Mouse (Mus musculus): ENCODE measurements at regions not wholly inside any gene's neighbourhood (a gene's known extent, or its start where the extent isn't known, plus 50 kb on each side); places are given as distances from the start of the nearest gene placed in this dataset.
"Not testable (repeated sequence)": the region's sequence is repeated elsewhere in the genome, so short reads cannot be mapped to it uniquely, and the experiment has no call there.

GRCm38 (mm10) chr13:4771120-4772075 lies 162.4 kb upstream of the Akr1e1 start:
- peak; percentile 90 for DNase-seq (ENCODE audit: low read depth)
- TF ChIP-seq CTCF (IDR thresholded peaks at IDR 0.05; ENCODE audit: borderline replicate concordance, extremely low read depth, insufficient read depth, insufficient read length) = no peak
- TF ChIP-seq POLR2A (IDR thresholded peaks at IDR 0.05; ENCODE audit: borderline replicate concordance, extremely low read depth, insufficient read depth, insufficient read length, poor library complexity, severe bottlenecking) = no peak

GRCm38 (mm10) chr13:4759965-4760364 lies 151.0 kb upstream of the Akr1e1 start:
- TF ChIP-seq POLR2A (IDR thresholded peaks at IDR 0.05; ENCODE audit: borderline replicate concordance, extremely low read depth, insufficient read depth, insufficient read length, poor library complexity, severe bottlenecking) (no peak), CTCF (IDR thresholded peaks at IDR 0.05; ENCODE audit: borderline replicate concordance, extremely low read depth, insufficient read depth, insufficient read length) (no peak)
- no peak for DNase-seq (ENCODE audit: low read depth)

GRCm38 (mm10) chr13:4756529-4756928 lies 147.6 kb upstream of the Akr1e1 start:
- TF ChIP-seq CTCF (IDR thresholded peaks at IDR 0.05; ENCODE audit: borderline replicate concordance, extremely low read depth, insufficient read depth, insufficient read length) (no peak), POLR2A (IDR thresholded peaks at IDR 0.05; ENCODE audit: borderline replicate concordance, extremely low read depth, insufficient read depth, insufficient read length, poor library complexity, severe bottlenecking) (no peak)
- DNase-seq (ENCODE audit: low read depth) = no peak

GRCm38 (mm10) chr13:4742930-4743329 lies 134.0 kb upstream of the Akr1e1 start:
- TF ChIP-seq POLR2A (IDR thresholded peaks at IDR 0.05; ENCODE audit: borderline replicate concordance, extremely low read depth, insufficient read depth, insufficient read length, poor library complexity, severe bottlenecking) (no peak), CTCF (IDR thresholded peaks at IDR 0.05; ENCODE audit: borderline replicate concordance, extremely low read depth, insufficient read depth, insufficient read length) (no peak)
- DNase-seq (ENCODE audit: low read depth) = peak; percentile 59

- not testable (repeated sequence) for DNase-seq (ENCODE audit: low read depth)
Measured at GRCm38 (mm10) chr13:4716299-4716698, 107.3 kb upstream of the Akr1e1 start.

- no peak for DNase-seq (ENCODE audit: low read depth)
- no peak for TF ChIP-seq CTCF (IDR thresholded peaks at IDR 0.05; ENCODE audit: borderline replicate concordance, extremely low read depth, insufficient read depth, insufficient read length)
Measured at GRCm38 (mm10) chr13:4714724-4715123, 105.8 kb upstream of the Akr1e1 start.

GRCm38 (mm10) chr13:4712698-4713097 lies 103.7 kb upstream of the Akr1e1 start:
- DNase-seq (ENCODE audit: low read depth) = peak; percentile 3

GRCm38 (mm10) chr13:4699591-4699990 lies 90.6 kb upstream of the Akr1e1 start:
- not testable (repeated sequence) for DNase-seq (ENCODE audit: low read depth)

More at GRCm38 (mm10) chr13:4712698-4713097, 103.7 kb upstream of the Akr1e1 start:
- TF ChIP-seq CTCF (IDR thresholded peaks at IDR 0.05; ENCODE audit: borderline replicate concordance, extremely low read depth, insufficient read depth, insufficient read length) (no peak), POLR2A (IDR thresholded peaks at IDR 0.05; ENCODE audit: borderline replicate concordance, extremely low read depth, insufficient read depth, insufficient read length, poor library complexity, severe bottlenecking) (no peak)

- peak; percentile 80 for DNase-seq (ENCODE audit: low read depth)
- peak; percentile 61; the same call in 1 of the 2 replicates for TF ChIP-seq CTCF (IDR thresholded peaks at IDR 0.05; ENCODE audit: borderline replicate concordance, extremely low read depth, insufficient read depth, insufficient read length)
- TF ChIP-seq POLR2A (IDR thresholded peaks at IDR 0.05; ENCODE audit: borderline replicate concordance, extremely low read depth, insufficient read depth, insufficient read length, poor library complexity, severe bottlenecking) = no peak
Measured at GRCm38 (mm10) chr13:4666375-4667140, 57.6 kb upstream of the Akr1e1 start.

- TF ChIP-seq CTCF (IDR thresholded peaks at IDR 0.05; ENCODE audit: borderline replicate concordance, extremely low read depth, insufficient read depth, insufficient read length) (no peak), POLR2A (IDR thresholded peaks at IDR 0.05; ENCODE audit: borderline replicate concordance, extremely low read depth, insufficient read depth, insufficient read length, poor library complexity, severe bottlenecking) (no peak)
- DNase-seq (ENCODE audit: low read depth) = no peak
Measured at GRCm38 (mm10) chr13:4663390-4663789, 54.4 kb upstream of the Akr1e1 start.

GRCm38 (mm10) chr13:4662336-4663101 lies 53.5 kb upstream of the Akr1e1 start:
- TF ChIP-seq POLR2A (IDR thresholded peaks at IDR 0.05; ENCODE audit: borderline replicate concordance, extremely low read depth, insufficient read depth, insufficient read length, poor library complexity, severe bottlenecking) (no peak), CTCF (IDR thresholded peaks at IDR 0.05; ENCODE audit: borderline replicate concordance, extremely low read depth, insufficient read depth, insufficient read length) (peak; percentile 49; the same call in 1 of the 2 replicates)

More at GRCm38 (mm10) chr13:4662336-4663101, 53.5 kb upstream of the Akr1e1 start:
- DNase-seq (ENCODE audit: low read depth) = peak; percentile 85
